Mouse (Mus musculus) limb, embryonic 11.5 days (tissue): ENCODE data around the gene Iqgap3. TPM values are rescaled to one million over a fixed set of nuclear protein-coding genes. Genes with fewer than 3 reads are reported as not detected.

ENCODE experiments used
- ATAC-seq: fragments of 200-750 bp; cut with Nextera tagmentation; 2 replicates; pipeline ENCODE4 v1.8.0; 2017; ENCODE audit warnings: low read depth; ENCODE audit not compliant: insufficient number of reproducible peaks, low FRiP score, low TSS enrichment
- DNase-seq: peaks from one replicate; pipeline ENCODE4 v3.0.0-alpha.2; 2015; ENCODE audit warnings: low spot score
- H3K27ac ChIP-seq: fragments of 300-500 bp; sonication (generic); replicated peaks from 2 replicates; pipeline ENCODE4 v1.5.1; 2014; ENCODE audit warnings: low read depth, mild to moderate bottlenecking, low read length
- H3K27me3 ChIP-seq: fragments of 300-500 bp; sonication (generic); 2 replicates; pipeline ENCODE4 v1.6.1; 2014; ENCODE audit warnings: mild to moderate bottlenecking, low read length, mixed read lengths; ENCODE audit not compliant: control insufficient read depth, insufficient read depth
- H3K36me3 ChIP-seq: fragments of 300-500 bp; sonication (generic); 2 replicates; pipeline ENCODE4 v1.6.1; 2014; ENCODE audit warnings: mild to moderate bottlenecking, low read length, moderate library complexity, mixed read lengths; ENCODE audit not compliant: control insufficient read depth, insufficient read depth
- H3K4me1 ChIP-seq: fragments of 300-500 bp; sonication (generic); 2 replicates; pipeline ENCODE4 v1.6.1; 2014; ENCODE audit warnings: low read length, mixed read lengths; ENCODE audit not compliant: control insufficient read depth, insufficient read depth
- H3K4me2 ChIP-seq: fragments of 300-500 bp; sonication (generic); 2 replicates; pipeline ENCODE4 v1.6.1; 2014; ENCODE audit warnings: low read depth, mild to moderate bottlenecking, moderate library complexity; ENCODE audit not compliant: severe bottlenecking
- H3K4me3 ChIP-seq: fragments of 300-500 bp; sonication (generic); 2 replicates; pipeline ENCODE4 v1.5.1; 2014; ENCODE audit warnings: low read depth, low read length
- H3K9ac ChIP-seq: fragments of 300-500 bp; sonication (generic); 2 replicates; pipeline ENCODE4 v1.6.1; 2014; ENCODE audit warnings: mild to moderate bottlenecking, low read length
- H3K9me3 ChIP-seq: fragments of 300-500 bp; sonication (generic); 2 replicates; pipeline ENCODE4 v1.6.1; 2016; ENCODE audit warnings: low read length; ENCODE audit not compliant: control insufficient read depth
- WGBS: fragments of 180-500 bp; shearing (Covaris S2); extraction: QIAGEN DNeasy Blood & Tissue Kit; methylation state at CpG from one replicate; pipeline ENCODE4 v1.1.7; 2014; 5-methylcytosine and 5-hydroxymethylcytosine counted together
- polyA plus RNA-seq: library from polyadenylated mRNA; unstranded; fragments of >200 nt; fragmentation: Nextera tagmentation; extraction: Ambion mirVana; gene quantifications from 2 replicates; pipeline ENCODE4 v1.2.1, GENCODE M21; 2014

Iqgap3 gene
- polyA plus RNA-seq, 1 experiment from 2014 or later: 16.0 TPM

- ATAC-seq: no peak
- no peaks in the 10 kb centered on the region for H3K4me1 ChIP-seq
- no peak overlapping the region for H3K9ac ChIP-seq
- no peak overlapping the region for H3K4me3 ChIP-seq
- no peak overlapping the region for H3K27ac ChIP-seq
- no peak overlapping the region for H3K4me2 ChIP-seq
- H3K36me3 ChIP-seq: no peaks in the 10 kb centered on the region
- 87% methylated on average over 7 of the region's 7 CpGs for WGBS
- no peaks in the 10 kb centered on the region for H3K9me3 ChIP-seq
- H3K27me3 ChIP-seq: no peaks in the 10 kb centered on the region
- DNase-seq: no peak
Measured at GRCm38 (mm10) chr3:88126181-88126580, 44.4 kb downstream of the Iqgap3 start.

DNA sequence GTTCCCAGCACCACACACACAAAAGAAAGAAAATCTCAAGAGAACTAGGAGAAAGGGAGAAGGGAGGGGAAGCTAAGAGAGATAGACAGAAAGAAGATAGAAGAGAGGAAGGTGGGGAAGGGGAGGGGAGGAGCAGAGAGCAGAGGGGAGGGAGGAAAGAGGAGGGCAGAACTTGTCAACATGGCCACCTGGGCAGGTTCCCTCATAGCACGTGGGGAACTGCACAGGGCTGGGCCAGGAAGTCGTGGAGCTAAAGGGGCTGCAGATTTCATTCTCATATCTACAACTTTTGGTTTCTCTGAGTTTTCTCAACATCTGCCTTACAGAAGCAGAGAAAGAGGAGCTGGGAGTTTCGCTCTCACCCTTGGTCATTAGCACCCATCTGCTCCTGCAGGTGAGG, 45.9 kb downstream of the Iqgap3 start:
- no peak overlapping the region for H3K27ac ChIP-seq
- 80% methylated on average over 3 of the region's 3 CpGs for WGBS
- ATAC-seq: no peak

GRCm38 (mm10) chr3:88128056-88128455, 46.3 kb downstream of the Iqgap3 start:
- 83% methylated on average over 5 of the region's 5 CpGs for WGBS
- no peaks in the 10 kb centered on the region for H3K4me1 ChIP-seq
- no peak overlapping the region for H3K9ac ChIP-seq
- no peak overlapping the region for H3K4me2 ChIP-seq
- ATAC-seq: no peak
- no peak for DNase-seq
- H3K36me3 ChIP-seq: no peaks in the 10 kb centered on the region
- no peaks in the 10 kb centered on the region for H3K27me3 ChIP-seq
- no peaks in the 10 kb centered on the region for H3K9me3 ChIP-seq
- H3K4me3 ChIP-seq: no peak overlapping the region
- H3K27ac ChIP-seq: no peak overlapping the region

More for the DNA sequence above, 45.9 kb downstream of the Iqgap3 start:
- H3K36me3 ChIP-seq: no peaks in the 10 kb centered on the region
- H3K9ac ChIP-seq: no peak overlapping the region
- no peak overlapping the region for H3K4me3 ChIP-seq
- DNase-seq: no peak
- no peaks in the 10 kb centered on the region for H3K27me3 ChIP-seq
- H3K4me1 ChIP-seq: no peaks in the 10 kb centered on the region
- no peak overlapping the region for H3K4me2 ChIP-seq
- no peaks in the 10 kb centered on the region for H3K9me3 ChIP-seq

DNA sequence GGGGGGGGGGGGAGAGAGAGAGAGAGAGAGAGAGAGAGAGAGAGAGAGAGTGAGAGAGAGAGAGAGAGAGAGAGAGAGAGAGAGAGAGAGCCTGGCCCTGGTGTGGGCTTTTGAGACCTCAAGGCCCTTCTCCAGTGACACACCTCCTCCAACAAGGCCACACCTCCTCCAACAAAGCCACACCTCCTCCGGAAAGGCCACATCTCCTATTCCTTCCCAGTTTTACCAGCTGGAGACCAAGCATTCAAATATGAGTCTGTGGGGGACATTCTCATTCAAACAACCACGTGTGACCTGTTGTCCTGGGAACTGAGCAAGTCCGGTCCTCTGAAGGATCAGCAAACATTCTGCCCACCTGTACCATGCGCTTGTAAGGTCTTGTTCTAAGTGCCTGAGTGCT, 47.2 kb downstream of the Iqgap3 start:
- ATAC-seq: no peak
- DNase-seq: no peak
- Histone ChIP-seq H3K4me1 (no peaks in the 10 kb centered on the region), H3K36me3 (no peaks in the 10 kb centered on the region), H3K4me3 (no peak overlapping the region), H3K4me2 (no peak overlapping the region), H3K27ac (no peak overlapping the region), H3K27me3 (no peaks in the 10 kb centered on the region), H3K9me3 (no peaks in the 10 kb centered on the region), H3K9ac (no peak overlapping the region)
- WGBS: 58% methylated on average over 4 of the region's 4 CpGs

DNA sequence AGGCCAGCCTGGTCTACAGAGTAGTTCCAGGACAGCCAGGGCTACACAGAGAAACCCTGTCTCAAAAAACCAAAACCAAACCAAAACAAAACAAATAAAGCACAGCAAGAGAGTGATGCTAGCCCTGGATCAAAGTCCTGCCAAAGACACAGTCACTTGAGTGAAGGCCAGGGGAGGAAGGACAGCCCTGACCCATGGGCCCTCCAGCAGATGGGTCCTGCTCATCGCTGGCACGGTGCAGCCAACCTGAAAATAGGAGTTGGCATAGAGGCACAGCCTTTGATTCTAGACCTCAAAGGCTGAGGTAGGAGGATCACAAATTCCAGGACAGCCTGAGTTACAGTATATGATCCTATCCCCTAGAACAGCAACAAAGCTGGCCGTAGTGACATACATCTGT, 49.3 kb downstream of the Iqgap3 start:
- Histone ChIP-seq H3K36me3 (no peaks in the 10 kb centered on the region), H3K4me2 (no peak overlapping the region), H3K27ac (no peak overlapping the region), H3K4me1 (no peaks in the 10 kb centered on the region), H3K9me3 (no peaks in the 10 kb centered on the region), H3K9ac (no peak overlapping the region), H3K27me3 (no peaks in the 10 kb centered on the region), H3K4me3 (no peak overlapping the region)
- ATAC-seq (no peak), DNase-seq (no peak)
- WGBS: 93% methylated on average over 3 of the region's 3 CpGs

DNA sequence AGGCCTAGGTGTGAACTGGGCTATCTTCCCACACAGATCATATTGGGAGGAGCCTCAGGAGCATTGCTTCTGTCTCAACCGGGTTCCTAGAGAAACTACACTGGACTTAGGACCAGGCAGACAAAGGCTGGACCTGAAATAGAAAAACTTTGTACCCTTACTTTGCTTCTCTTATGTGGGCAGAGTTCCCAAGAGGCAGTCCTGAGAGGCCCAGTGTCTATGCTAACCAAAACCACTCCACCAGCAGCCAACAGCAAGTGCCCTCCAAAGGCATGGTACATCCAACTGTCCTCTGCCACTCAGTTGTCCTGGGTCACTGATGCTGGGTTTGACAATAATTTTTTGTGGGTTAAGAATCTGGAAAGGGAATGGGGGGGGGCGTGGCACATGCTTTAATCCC, 50.7 kb downstream of the Iqgap3 start:
- no peaks in the 10 kb centered on the region for H3K4me1 ChIP-seq
- WGBS: 76% methylated on average over 2 of the region's 2 CpGs
- H3K27ac ChIP-seq: no peak overlapping the region
- no peaks in the 10 kb centered on the region for H3K36me3 ChIP-seq
- H3K27me3 ChIP-seq: no peaks in the 10 kb centered on the region
- no peaks in the 10 kb centered on the region for H3K9me3 ChIP-seq
- no peak overlapping the region for H3K4me2 ChIP-seq
- H3K4me3 ChIP-seq: no peak overlapping the region
- ATAC-seq (no peak), DNase-seq (no peak)
- H3K9ac ChIP-seq: no peak overlapping the region

DNA sequence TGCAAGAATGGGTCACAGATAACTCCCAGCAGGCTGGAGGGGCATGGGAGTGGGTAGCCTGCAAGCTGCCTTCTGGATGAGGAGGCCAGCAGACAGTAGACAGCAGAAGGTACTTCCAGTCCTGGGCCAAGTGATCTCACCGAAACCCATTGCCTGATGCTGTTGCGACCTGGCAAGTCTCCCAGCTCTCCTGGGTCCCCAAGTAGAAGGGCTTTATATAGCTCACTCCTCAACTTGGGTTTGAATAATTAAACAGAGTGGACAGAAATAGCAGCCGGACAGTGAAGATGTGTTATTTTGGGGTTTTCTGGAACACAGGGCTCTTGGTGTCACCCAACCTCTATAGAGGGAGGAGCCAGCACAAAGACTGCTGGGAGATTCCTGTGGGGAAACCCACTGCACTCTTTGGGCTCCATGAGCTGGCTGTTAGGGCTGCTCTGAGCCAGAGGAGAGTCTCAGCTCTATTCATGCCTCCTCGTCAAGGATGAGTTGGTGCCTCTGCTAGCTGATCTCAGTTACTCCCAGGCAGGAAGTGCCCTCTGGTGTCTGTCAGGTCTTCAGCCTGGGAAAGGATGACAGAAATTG, 51.5 kb downstream of the Iqgap3 start:
- Histone ChIP-seq H3K4me2 (no peak overlapping the region), H3K27me3 (no peaks in the 10 kb centered on the region), H3K4me3 (no peak overlapping the region), H3K27ac (no peak overlapping the region), H3K9me3 (no peaks in the 10 kb centered on the region), H3K36me3 (no peaks in the 10 kb centered on the region), H3K9ac (no peak overlapping the region), H3K4me1 (no peaks in the 10 kb centered on the region)
- DNase-seq (no peak), ATAC-seq (no peak)
- WGBS: 66% methylated on average over 4 of the region's 4 CpGs

GRCm38 (mm10) chr3:88136346-88136745, 54.6 kb downstream of the Iqgap3 start:
- Histone ChIP-seq H3K4me2 (no peak overlapping the region), H3K4me3 (no peak overlapping the region), H3K4me1 (peaks cover 17% of the 10 kb centered on the region), H3K27ac (no peak overlapping the region), H3K9me3 (no peaks in the 10 kb centered on the region), H3K27me3 (no peaks in the 10 kb centered on the region), H3K9ac (no peak overlapping the region), H3K36me3 (no peaks in the 10 kb centered on the region)
- DNase-seq: no peak
- no peak for ATAC-seq
- WGBS: 81% methylated on average over 9 of the region's 9 CpGs

GRCm38 (mm10) chr3:88136945-88137494, 55.2 kb downstream of the Iqgap3 start:
- DNase-seq: no peak
- Histone ChIP-seq H3K4me3 (no peak overlapping the region), H3K9ac (0 out of 2 replicates have a peak overlapping the region, but pooled peaks have one; percentile 23), H3K9me3 (no peaks in the 10 kb centered on the region), H3K36me3 (no peaks in the 10 kb centered on the region), H3K4me1 (peaks cover 21% of the 10 kb centered on the region), H3K27me3 (no peaks in the 10 kb centered on the region), H3K27ac (no peak overlapping the region), H3K4me2 (no peak overlapping the region; the same call in 1 of the 2 replicates)
- ATAC-seq: no peak
- 82% methylated on average over 4 of the region's 4 CpGs for WGBS
